Mouse (Mus musculus): ENCODE data around the gene Gm10696.
"Not testable (repeated sequence)": the region's sequence is repeated elsewhere in the genome, so short reads cannot be mapped to it uniquely, and the experiment has no call there.

Gene Gm10696

GRCm38 (mm10) chr3:94178093-94178492 lies at the start of gene Gm10696:
Gene Gm10696 (minus strand): TSS chr3:94178193.
- not testable (repeated sequence) for DNase-seq (ENCODE audit: low read depth)

GRCm38 (mm10) chr3:94196414-94196813 lies 18.4 kb upstream of the Gm10696 start, which contains the start of gene Gm5286:
Gene Gm5286 (plus strand): TSS chr3:94196714.
- DNase-seq (ENCODE audit: low read depth) = not testable (repeated sequence)

- DNase-seq (ENCODE audit: low read depth) = not testable (repeated sequence)
Observed at GRCm38 (mm10) chr3:94167351-94167750, 10.6 kb downstream of the Gm10696 start.

Data from c-Kit-positive CD71-positive TER-119-negative erythroid progenitor cells, embryonic 14.5 days (primary cell).